Mouse (Mus musculus): ENCODE measurements around the gene Spg20.

Spg20 gene

GRCm38 (mm10) chr3:55098990-55099389 is 12.9 kb upstream of the Spg20 start:
- no peak for DNase-seq

GRCm38 (mm10) chr3:55101092-55101491 is 10.8 kb upstream of the Spg20 start:
- no peak for DNase-seq

- DNase-seq = no peak
These were observed 6.4 kb upstream of the Spg20 start for GRCm38 (mm10) chr3:55105372-55106023.

GRCm38 (mm10) chr3:55106051-55106450 is 5.9 kb upstream of the Spg20 start:
- no peak for DNase-seq

- no peak for DNase-seq
These were observed 2.8 kb upstream of the Spg20 start for GRCm38 (mm10) chr3:55109097-55109496.

GRCm38 (mm10) chr3:55112710-55113415 is 955 bp downstream of the Spg20 start:
- no peak for DNase-seq

- no peak for DNase-seq
These were observed 2.6 kb downstream of the Spg20 start for GRCm38 (mm10) chr3:55114313-55115065.

- DNase-seq = no peak
These were observed 3.2 kb downstream of the Spg20 start for GRCm38 (mm10) chr3:55115071-55115470.

GRCm38 (mm10) chr3:55115989-55116388 is 4.1 kb downstream of the Spg20 start:
- DNase-seq = no peak

GRCm38 (mm10) chr3:55119275-55119898 is 7.5 kb downstream of the Spg20 start:
- DNase-seq = no peak

GRCm38 (mm10) chr3:55122336-55122870 is 10.5 kb downstream of the Spg20 start:
- no peak for DNase-seq

- DNase-seq = no peak
These were observed 11.2 kb downstream of the Spg20 start for GRCm38 (mm10) chr3:55123064-55123463.

- no peak for DNase-seq
These were observed 17.3 kb downstream of the Spg20 start for GRCm38 (mm10) chr3:55129181-55129692.

GRCm38 (mm10) chr3:55131576-55132233 is 19.8 kb downstream of the Spg20 start:
- DNase-seq = no peak

GRCm38 (mm10) chr3:55137039-55137438 is 25.1 kb downstream of the Spg20 start, which contains the start of gene Ccdc169:
Ccdc169 (plus strand) TSS chr3:55137339.
- no peak for DNase-seq

- DNase-seq = no peak
These were observed 27.9 kb downstream of the Spg20 start for GRCm38 (mm10) chr3:55139837-55140236.

- no peak for DNase-seq
These were observed 29.5 kb downstream of the Spg20 start for GRCm38 (mm10) chr3:55141401-55141800.

GRCm38 (mm10) chr3:55144916-55145315 is 33.0 kb downstream of the Spg20 start:
- DNase-seq = no peak

GRCm38 (mm10) chr3:55146441-55146840 is 34.5 kb downstream of the Spg20 start:
- DNase-seq = no peak

- DNase-seq = no peak
These were observed 35.2 kb downstream of the Spg20 start for GRCm38 (mm10) chr3:55147156-55147555.

GRCm38 (mm10) chr3:55148091-55148490 is 36.2 kb downstream of the Spg20 start:
- no peak for DNase-seq
